Comparison of ENCODE assay signal across 25 mouse cellular contexts in the genomic region with DNA sequence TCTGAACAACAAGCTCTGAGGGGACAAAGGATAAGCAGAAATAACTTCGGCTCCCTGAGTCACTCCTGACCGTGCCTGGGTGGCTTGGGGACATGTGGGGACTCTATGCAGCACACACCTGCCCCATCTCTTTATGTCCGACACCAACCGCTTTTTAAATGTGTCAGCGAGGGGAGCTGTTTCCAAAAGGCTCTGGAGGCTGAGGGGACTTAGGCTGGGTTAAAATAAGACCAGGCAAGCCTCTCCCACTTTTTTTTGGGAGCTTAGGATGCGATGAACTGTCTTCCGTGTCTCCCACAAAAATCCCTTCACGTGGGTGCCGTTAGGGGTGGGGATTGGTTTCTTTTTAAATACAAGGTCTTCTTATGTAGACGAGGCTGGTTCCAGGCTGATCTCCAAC. TPM values are rescaled to one million over a fixed set of nuclear protein-coding genes. Genes with fewer than 3 reads are reported as not detected.
"Had no signal": no experiment of that assay in that cellular context is flagged by ENCODE, and none has a peak within 500 bp of the region (broad histone marks: within the 10 kb centered on the region; RNA-seq: fewer than 3 reads in every experiment).

No protein-coding gene starts in this region.

- H3K4me3 ChIP-seq: gastrocnemius, adult 2 months; heart, embryonic 10.5 days; heart, embryonic 12.5 days; hindbrain, embryonic 10.5 days; hindbrain, embryonic 12.5 days; intestine, embryonic 15.5 days; kidney, embryonic 15.5 days; limb, embryonic 13.5 days; limb, embryonic 15.5 days; liver, embryonic 13.5 days; liver, embryonic 15.5 days had no signal

- DNase-seq: gastrocnemius, adult 2 months; gastrocnemius, postnatal 10 days; gastrocnemius, postnatal 25 days; heart, adult 18-20 months; heart, postnatal 10 days; heart, postnatal 4 days; kidney, adult 18-20 months; kidney, adult 9 months; kidney, postnatal 14 days; kidney, postnatal 36 days; layer of hippocampus, postnatal 36 days; left cerebral cortex, postnatal 4 days; liver, embryonic 13.5 days had no signal

- H3K27ac ChIP-seq: gastrocnemius, adult 2 months; heart, embryonic 10.5 days; hindbrain, embryonic 10.5 days; hindbrain, embryonic 12.5 days; hindbrain, embryonic 14.5 days; intestine, embryonic 15.5 days; kidney, embryonic 15.5 days; kidney, postnatal 0 days; limb, embryonic 13.5 days; limb, embryonic 15.5 days; liver, embryonic 13.5 days; liver, embryonic 15.5 days had no signal

- H3K4me1 ChIP-seq: heart, embryonic 12.5 days; intestine, embryonic 15.5 days; liver, embryonic 13.5 days; liver, embryonic 15.5 days had no signal

RNA-seq across cellular contexts. Expression of gene Sez6l, which starts 22.5 kb away (rescaled TPM):
- total RNA-seq: gastrocnemius, adult 2 months; gastrocnemius, postnatal 25 days; granulocyte monocyte progenitor cell, adult 5-6 weeks had no signal
